In genomic region chr14:28060891-28061290, GRCm38 (mm10) we compare ENCODE assay signal across 24 mouse cellular contexts.
DNase-seq lines count a peak whose midpoint lies in the region; ATAC-seq lines count a peak whose summit lies in the region.
"Had no signal": no experiment of that assay in that cellular context is flagged by ENCODE, and none has a peak within 500 bp of the region (broad histone marks: within the 10 kb centered on the region; RNA-seq: fewer than 3 reads in every experiment).

No protein-coding gene starts in this region.

- no peak overlapping the region for H3K4me3 ChIP-seq in forebrain, embryonic 14.5 days (ENCODE audit: low read depth, low read length)
- no peak overlapping the region for H3K4me3 ChIP-seq in forebrain, embryonic 13.5 days
- no peak overlapping the region for H3K4me3 ChIP-seq in midbrain, embryonic 14.5 days (replicated peaks; ENCODE audit: low read depth, low read length)
- H3K4me3 ChIP-seq in midbrain, embryonic 13.5 days (replicated peaks) = no peak overlapping the region
- H3K4me3 ChIP-seq: embryonic facial prominence, embryonic 12.5 days; embryonic facial prominence, embryonic 15.5 days; forebrain, embryonic 12.5 days; heart, embryonic 12.5 days; heart, embryonic 15.5 days; hindbrain, embryonic 10.5 days; hindbrain, embryonic 13.5 days had no signal

- WGBS in forebrain, embryonic 14.5 days = 70% methylated on average over 4 of the region's 4 CpGs
- 71% methylated on average over 4 of the region's 4 CpGs for WGBS in forebrain, embryonic 13.5 days
- WGBS in midbrain, embryonic 14.5 days = 63% methylated on average over 4 of the region's 4 CpGs
- WGBS in midbrain, embryonic 13.5 days = 71% methylated on average over 4 of the region's 4 CpGs

- H3K4me2 ChIP-seq in forebrain, embryonic 14.5 days (ENCODE audit: low read length) = no peak overlapping the region
- no peak overlapping the region for H3K4me2 ChIP-seq in forebrain, embryonic 13.5 days
- H3K4me2 ChIP-seq in midbrain, embryonic 14.5 days (ENCODE audit: low read length) = no peak overlapping the region
- H3K4me2 ChIP-seq in midbrain, embryonic 13.5 days (replicated peaks) = no peak overlapping the region
- H3K4me2 ChIP-seq: embryonic facial prominence, embryonic 12.5 days; embryonic facial prominence, embryonic 15.5 days; forebrain, embryonic 12.5 days; heart, embryonic 12.5 days; heart, embryonic 15.5 days; hindbrain, embryonic 13.5 days had no signal

- ATAC-seq in forebrain, embryonic 14.5 days = no peak
- ATAC-seq in forebrain, embryonic 13.5 days = no peak
- ATAC-seq in midbrain, embryonic 14.5 days (ENCODE audit: low FRiP score, low TSS enrichment) = no peak
- ATAC-seq in midbrain, embryonic 13.5 days = no peak
- ATAC-seq: hindbrain, embryonic 16.5 days had no signal

- H3K27ac ChIP-seq in forebrain, embryonic 14.5 days (ENCODE audit: low read depth, low read length) = no peak overlapping the region
- H3K27ac ChIP-seq in forebrain, embryonic 13.5 days = no peak overlapping the region
- H3K27ac ChIP-seq in midbrain, embryonic 14.5 days (replicated peaks; ENCODE audit: low read depth, low read length) = no peak overlapping the region
- H3K27ac ChIP-seq in midbrain, embryonic 13.5 days = no peak overlapping the region
- H3K27ac ChIP-seq: embryonic facial prominence, embryonic 12.5 days; embryonic facial prominence, embryonic 15.5 days; forebrain, embryonic 12.5 days; heart, embryonic 15.5 days; hindbrain, embryonic 10.5 days; hindbrain, embryonic 13.5 days had no signal

- H3K27me3 ChIP-seq in forebrain, embryonic 14.5 days (replicated peaks; ENCODE audit: control insufficient read depth, insufficient read depth, low read length) = no peaks in the 10 kb centered on the region
- no peaks in the 10 kb centered on the region for H3K27me3 ChIP-seq in forebrain, embryonic 13.5 days
- H3K27me3 ChIP-seq in midbrain, embryonic 14.5 days (ENCODE audit: control insufficient read depth, insufficient read depth, low read length) = no peaks in the 10 kb centered on the region
- H3K27me3 ChIP-seq in midbrain, embryonic 13.5 days = no peaks in the 10 kb centered on the region; the same call in 1 of the 2 replicates
- H3K27me3 ChIP-seq: embryonic facial prominence, embryonic 12.5 days; embryonic facial prominence, embryonic 15.5 days; heart, embryonic 12.5 days; heart, embryonic 15.5 days; hindbrain, embryonic 13.5 days had no signal

- no peaks in the 10 kb centered on the region for H3K36me3 ChIP-seq in forebrain, embryonic 14.5 days (ENCODE audit: control insufficient read depth, insufficient read depth, low read length)
- H3K36me3 ChIP-seq in forebrain, embryonic 13.5 days (ENCODE audit: poor library complexity, severe bottlenecking) = no peaks in the 10 kb centered on the region
- H3K36me3 ChIP-seq in midbrain, embryonic 14.5 days (ENCODE audit: control insufficient read depth, insufficient read depth, low read length) = no peaks in the 10 kb centered on the region
- H3K36me3 ChIP-seq in midbrain, embryonic 13.5 days = no peaks in the 10 kb centered on the region
- H3K36me3 ChIP-seq: embryonic facial prominence, embryonic 12.5 days; embryonic facial prominence, embryonic 15.5 days; forebrain, embryonic 12.5 days; heart, embryonic 12.5 days; heart, embryonic 15.5 days; hindbrain, embryonic 10.5 days; hindbrain, embryonic 13.5 days had no signal

- H3K9ac ChIP-seq in forebrain, embryonic 14.5 days (ENCODE audit: low read length) = no peak overlapping the region
- no peak overlapping the region for H3K9ac ChIP-seq in forebrain, embryonic 13.5 days
- no peak overlapping the region for H3K9ac ChIP-seq in midbrain, embryonic 14.5 days (replicated peaks; ENCODE audit: low read length)
- no peak overlapping the region for H3K9ac ChIP-seq in midbrain, embryonic 13.5 days (replicated peaks)
- H3K9ac ChIP-seq: embryonic facial prominence, embryonic 12.5 days; embryonic facial prominence, embryonic 15.5 days; forebrain, embryonic 12.5 days; heart, embryonic 12.5 days; heart, embryonic 15.5 days; hindbrain, embryonic 13.5 days had no signal

- no peaks in the 10 kb centered on the region for H3K9me3 ChIP-seq in forebrain, embryonic 14.5 days (replicated peaks; ENCODE audit: control insufficient read depth, low read length)
- H3K9me3 ChIP-seq in forebrain, embryonic 13.5 days (replicated peaks) = no peaks in the 10 kb centered on the region
- H3K9me3 ChIP-seq in midbrain, embryonic 14.5 days (ENCODE audit: control insufficient read depth, low read length) = no peaks in the 10 kb centered on the region
- no peaks in the 10 kb centered on the region for H3K9me3 ChIP-seq in midbrain, embryonic 13.5 days
- H3K9me3 ChIP-seq: embryonic facial prominence, embryonic 12.5 days; embryonic facial prominence, embryonic 15.5 days; forebrain, embryonic 12.5 days; heart, embryonic 12.5 days; heart, embryonic 15.5 days; hindbrain, embryonic 10.5 days; hindbrain, embryonic 13.5 days had no signal

- peaks cover 17% of the 10 kb centered on the region for H3K4me1 ChIP-seq in forebrain, embryonic 14.5 days (ENCODE audit: control insufficient read depth, insufficient read depth, low read length)
- peaks cover 20% of the 10 kb centered on the region for H3K4me1 ChIP-seq in forebrain, embryonic 13.5 days
- H3K4me1 ChIP-seq in midbrain, embryonic 14.5 days (ENCODE audit: control insufficient read depth, insufficient read depth, low read length) = peaks cover 12% of the 10 kb centered on the region
- H3K4me1 ChIP-seq in midbrain, embryonic 13.5 days (replicated peaks) = peaks cover 22% of the 10 kb centered on the region

- DNase-seq in forebrain, embryonic 14.5 days (ENCODE audit: low spot score) = peak; percentile 44
- DNase-seq in midbrain, embryonic 14.5 days = peak; percentile 76
- peak; percentile 5 for DNase-seq in R1 (ENCODE audit: low read depth, low spot score)
- peak; percentile 27 for DNase-seq in telencephalon, adult 2 months (ENCODE audit: low read depth, low spot score)
- DNase-seq in cerebellum, adult 11-12 months = no peak
- DNase-seq: adrenal gland, postnatal 10 days; adrenal gland, postnatal 36 days; cerebellum, adult 18-20 months; cerebellum, adult 9-11 months; cerebellum, postnatal 25 days; gastrocnemius, postnatal 25 days; heart, adult 18-20 months; heart, postnatal 10 days; heart, postnatal 36 days had no signal
